Mouse (Mus musculus) heart, adult 18-20 months (tissue): ENCODE measurements at regions not wholly inside any gene's neighbourhood (a gene's known extent, or its start where the extent isn't known, plus 50 kb on each side); places are given as distances from the start of the nearest gene placed in this dataset.

Source experiments
- DNase-seq, 2 experiments: peaks; one replicate each; pipeline ENCODE4 v3.0.0; 2021 to 2022; ENCODE audit warnings: mixed read lengths in 1 of 2

DNA sequence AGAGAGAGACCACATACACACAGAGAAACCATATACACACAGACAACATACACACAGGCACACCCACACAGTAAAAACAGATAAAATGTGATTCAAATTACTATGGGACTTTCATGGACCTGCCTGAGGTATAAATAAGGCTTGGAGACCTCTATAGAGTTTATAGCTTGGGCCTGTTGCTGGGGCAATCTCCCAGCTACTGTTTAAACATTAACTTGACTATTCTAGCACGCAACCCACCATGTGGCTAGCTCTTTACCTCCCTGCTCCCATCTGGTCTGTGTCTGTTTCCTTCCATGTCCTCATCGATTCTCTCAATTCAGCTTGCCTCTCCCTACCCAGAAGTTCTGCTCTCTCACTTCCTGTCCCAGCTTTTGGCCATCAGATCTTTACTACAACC lies 350.5 kb upstream of the Hs6st1 start:
- DNase-seq = no peak

DNA sequence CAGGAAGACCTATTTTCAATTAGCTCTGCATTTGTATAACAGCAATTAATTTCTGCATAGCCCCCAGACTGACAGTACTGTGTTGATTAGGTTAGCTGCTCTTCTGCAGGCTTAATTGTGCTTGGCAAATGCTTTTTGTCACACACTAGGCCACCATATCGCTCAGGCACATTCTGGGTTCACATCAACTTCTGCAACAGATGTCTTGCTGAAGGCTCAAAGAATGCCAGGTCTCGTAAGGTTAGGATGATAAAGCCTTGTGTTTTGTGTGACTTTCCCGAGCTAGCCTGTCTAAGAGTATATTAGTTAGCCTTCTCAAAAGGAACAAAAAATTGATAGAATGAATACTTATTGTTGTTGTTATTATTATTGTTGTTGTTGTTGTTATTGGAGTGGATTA lies 348.1 kb upstream of the Hs6st1 start:
- DNase-seq = no peak

DNA sequence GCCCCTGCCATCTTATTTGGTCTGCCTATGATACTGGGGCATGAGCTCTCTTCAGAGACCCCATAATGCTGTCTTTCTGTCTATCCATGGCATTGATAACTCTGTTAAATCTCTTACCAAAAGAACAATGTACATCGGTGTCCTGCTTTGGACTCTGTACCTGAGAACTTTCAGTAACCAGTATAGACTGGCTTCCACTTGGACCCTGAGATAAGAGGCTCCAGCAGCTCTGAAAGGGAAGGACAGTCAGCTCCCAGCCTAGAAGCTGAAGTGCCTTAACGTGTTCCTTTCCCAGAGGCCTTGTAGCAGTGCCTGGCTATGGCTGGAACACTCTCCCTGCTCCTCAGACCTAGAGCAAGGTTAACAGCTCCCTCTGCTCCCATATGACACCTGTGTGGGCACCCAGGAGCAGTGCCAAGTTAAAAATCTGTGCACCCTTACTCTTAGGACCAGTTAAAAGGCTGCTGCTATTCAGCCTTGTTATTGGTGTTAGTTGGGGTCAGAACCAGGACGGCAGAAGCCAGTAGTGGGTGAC lies 343.8 kb upstream of the Hs6st1 start:
- DNase-seq = no peak

DNA sequence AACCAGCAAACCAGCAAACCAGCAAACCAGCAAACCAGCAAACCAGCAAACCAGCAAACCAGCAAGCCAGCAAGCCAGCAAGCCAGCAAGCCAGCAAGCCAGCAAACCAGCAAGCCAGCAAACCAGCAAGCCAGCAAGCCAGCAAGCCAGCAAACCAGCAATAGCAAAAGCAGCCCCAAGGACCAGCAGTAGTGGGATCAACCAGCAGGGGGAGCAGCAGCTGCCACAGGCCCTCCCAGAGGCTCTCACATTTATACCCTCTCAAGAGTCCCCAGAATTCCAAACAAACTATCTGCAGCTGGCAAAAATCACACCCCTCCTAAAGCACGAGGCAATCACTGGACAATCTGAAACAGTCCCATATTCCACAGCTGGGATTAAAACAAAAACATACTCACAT lies 341.6 kb upstream of the Hs6st1 start:
- DNase-seq = peak; percentile 51 to 73

DNA sequence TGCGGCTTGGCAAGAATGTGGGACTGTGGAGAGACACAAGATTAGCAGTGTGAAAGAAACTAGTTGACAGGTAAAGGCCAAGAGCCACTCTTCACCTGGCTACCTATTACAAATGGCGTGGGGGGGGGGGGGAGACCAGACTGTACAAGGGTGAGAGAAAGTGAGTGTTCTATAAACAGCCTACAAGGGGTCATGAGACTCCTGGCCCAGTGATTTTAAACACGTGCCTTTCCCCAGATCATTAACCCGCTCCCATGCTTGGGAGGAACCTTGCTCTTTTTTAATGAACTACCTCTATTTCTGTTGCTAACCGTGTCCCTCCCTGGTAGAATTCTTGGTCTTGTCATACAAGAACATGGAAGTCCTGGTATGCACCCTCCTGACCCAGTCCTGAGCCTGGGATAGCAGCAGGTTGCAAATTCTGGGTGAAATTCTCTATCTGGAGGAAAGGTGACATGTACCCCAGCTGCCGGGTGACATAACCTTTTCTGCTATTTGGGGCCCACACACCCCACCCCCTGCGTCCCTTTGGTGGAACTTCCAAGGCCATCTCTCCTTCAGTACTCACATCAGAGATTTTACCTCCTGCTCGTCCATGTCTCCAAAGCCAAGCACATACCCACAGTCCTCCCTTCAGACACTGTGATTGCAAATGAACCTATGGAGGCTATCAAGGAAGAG lies 340.8 kb upstream of the Hs6st1 start:
- DNase-seq = no peak

DNA sequence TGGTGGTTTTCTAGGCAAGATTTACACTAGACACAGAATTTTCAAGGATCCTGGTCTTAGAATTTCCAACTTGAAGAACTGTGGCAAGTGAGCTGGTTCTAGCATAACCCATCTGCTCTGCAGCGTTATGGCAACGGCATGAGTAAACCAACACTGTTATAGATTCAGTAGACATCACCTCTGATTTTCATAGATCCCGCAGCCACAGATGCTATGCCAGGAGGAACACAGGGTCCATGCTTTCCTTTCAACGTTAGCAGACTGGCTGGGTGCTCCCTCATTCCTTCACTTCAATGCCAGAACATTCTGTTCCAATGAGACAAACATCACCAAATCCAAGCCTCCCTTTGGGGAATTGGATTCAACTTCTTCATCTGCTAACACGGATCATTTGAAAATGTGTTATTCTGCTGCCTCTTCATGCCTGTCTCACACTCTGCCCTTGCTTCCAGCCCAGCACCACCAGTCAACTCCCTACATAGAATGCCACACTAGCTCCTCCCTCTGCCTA lies 338.4 kb upstream of the Hs6st1 start:
- DNase-seq = peak in 1 of 2 experiments; percentile 50

DNA sequence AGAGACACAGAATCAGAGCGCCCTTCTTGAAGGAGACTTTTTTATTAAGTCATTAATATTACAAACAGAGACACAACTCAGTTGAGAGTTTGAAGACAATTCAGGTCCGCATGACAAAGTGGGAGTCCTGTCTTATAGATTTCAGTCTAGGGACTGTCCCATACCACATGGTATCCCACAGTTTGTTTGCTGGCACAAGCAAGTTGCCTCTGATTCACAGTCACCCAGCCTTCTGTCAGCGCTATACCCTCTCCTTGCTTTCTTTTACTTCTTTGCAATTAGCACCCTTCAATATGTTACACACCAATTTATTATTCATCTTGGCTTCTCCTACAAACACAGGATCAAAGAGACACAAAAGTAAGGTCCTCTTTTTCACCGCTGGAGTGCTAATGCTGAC lies 337.9 kb upstream of the Hs6st1 start:
- no peak for DNase-seq

DNA sequence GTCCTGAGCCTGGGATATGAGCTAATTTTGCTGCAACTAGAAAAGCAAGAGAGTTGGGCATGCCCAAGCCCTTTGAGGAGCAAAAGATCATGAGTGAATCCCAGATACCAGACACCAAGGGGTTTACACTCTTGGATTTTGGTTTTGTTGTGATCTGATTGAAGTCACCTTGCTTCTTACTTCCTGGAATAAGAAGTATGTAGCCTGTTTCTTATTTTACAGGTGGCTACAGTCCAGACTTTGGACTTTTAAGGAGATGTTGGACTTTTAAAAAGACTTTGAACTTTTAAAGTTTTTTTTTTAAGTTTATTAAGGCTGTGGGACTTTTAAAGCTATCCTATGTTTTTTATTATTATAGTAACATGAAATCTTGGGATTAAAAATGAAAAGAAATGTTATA lies 332.0 kb upstream of the Hs6st1 start:
- DNase-seq = no peak

DNA sequence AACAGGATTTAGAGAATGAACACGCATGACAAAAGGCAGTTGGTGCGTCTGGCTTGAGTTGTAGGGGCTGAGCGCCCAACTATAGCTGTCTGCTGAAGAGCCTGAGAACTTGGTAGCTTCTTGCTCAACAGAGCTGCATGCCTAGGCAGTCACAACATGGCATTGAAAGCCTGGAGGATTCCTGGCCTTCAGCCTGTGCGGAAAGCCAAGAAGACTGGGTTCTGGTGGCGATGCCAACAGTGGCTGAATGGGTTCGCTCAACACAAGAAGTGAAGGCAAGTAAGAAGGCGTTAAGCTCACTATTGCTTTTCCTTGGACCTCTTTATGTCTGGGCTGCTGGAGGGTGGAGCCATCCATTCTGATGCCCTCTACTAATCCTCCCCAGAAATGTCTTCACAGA lies 318.6 kb upstream of the Hs6st1 start:
- no peak for DNase-seq

DNA sequence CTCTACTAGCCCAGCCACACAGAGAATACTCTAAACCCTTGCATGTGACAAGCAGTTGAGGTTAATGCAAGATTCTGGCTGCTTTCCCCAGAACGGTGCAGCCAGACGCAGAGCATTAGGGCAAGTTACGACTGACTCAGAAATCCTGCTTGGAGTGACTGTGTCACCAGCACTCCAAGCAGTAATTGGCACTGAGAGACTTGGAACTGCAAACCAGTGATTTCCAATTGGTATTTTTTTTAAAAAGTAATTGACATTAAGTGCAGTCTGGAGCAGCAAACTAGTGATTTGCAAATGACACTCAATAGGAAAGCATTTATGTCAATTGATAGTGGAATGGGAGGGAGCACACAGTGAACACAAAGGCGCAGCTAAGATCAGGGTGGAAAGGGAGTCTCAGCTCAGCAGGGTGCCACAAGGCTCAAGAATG lies 318.1 kb upstream of the Hs6st1 start:
- no peak for DNase-seq

DNA sequence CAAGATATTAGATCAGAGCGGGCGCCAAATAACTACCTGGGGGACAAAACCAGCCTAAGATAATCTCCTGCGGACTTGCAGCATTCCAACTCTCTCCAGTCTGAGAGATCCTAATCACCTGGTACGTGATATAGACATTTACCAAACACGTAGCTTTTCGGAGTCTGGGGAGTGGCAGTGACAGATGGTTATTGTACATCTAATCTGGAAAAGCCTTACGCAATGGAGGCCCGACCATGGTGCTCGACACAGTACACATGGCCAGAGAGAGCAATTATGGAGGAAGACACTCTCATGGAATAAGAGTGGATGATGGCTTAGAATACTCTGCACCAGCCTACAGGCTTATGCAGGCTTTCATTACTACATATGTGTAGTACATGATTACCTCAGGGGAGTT lies 315.6 kb upstream of the Hs6st1 start:
- DNase-seq = no peak

DNA sequence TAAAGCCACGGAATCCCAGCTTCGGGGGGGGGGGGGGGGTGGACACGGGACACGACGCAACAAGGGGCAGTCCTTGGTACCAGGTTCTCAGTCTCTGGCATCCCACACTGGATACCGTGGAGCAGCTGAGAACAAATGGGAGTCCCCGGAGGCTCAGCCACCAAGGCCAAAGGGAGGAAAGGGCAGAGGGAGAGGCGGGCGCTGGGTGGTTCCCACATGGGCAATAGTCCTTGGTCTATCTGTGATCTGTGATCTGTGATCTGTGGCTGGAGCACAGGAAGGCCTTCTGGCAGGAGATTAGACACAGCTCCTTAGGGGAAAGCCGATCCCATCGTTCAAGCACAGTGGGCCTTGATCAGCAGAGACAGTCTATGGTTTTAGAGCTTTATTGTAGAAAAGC lies 314.0 kb upstream of the Hs6st1 start:
- DNase-seq = no peak

DNA sequence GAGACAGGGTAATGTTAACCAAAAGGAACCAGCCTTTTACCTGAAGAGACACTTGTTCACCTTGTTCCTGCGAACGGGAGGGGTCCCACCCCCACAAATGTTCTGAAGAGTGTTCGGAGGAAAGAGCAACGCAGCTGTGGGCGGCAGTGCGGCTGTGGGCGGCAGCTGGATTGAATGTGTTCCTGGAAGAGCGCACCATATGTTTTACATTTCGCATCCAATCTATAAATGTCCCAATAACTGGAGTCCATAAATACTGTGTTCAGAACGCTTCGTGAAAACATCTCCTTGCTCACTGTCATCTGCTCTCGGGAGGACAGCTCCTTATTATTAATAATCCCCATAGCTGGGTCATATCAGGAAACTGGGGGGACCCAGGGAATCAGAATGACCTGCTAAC lies 309.2 kb upstream of the Hs6st1 start:
- no peak for DNase-seq

DNA sequence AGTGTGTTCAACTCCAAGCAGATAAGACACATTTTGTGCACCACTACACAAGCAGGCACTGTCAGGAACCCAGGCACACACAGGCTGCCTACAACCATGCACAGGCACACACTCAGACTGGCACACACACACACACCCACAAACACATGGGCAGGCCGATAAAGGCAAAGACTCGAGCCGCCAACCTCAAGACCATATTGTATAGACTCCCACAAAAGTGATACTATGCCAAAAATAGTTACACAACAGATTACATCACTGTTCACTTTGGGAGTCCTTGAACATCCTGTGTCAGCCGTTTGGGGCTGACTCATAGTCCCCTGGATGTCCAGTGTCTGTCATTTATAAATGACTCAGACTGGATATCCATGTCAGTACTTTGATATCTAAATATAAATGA lies 308.6 kb upstream of the Hs6st1 start:
- peak; percentile 42 to 55 for DNase-seq

DNA sequence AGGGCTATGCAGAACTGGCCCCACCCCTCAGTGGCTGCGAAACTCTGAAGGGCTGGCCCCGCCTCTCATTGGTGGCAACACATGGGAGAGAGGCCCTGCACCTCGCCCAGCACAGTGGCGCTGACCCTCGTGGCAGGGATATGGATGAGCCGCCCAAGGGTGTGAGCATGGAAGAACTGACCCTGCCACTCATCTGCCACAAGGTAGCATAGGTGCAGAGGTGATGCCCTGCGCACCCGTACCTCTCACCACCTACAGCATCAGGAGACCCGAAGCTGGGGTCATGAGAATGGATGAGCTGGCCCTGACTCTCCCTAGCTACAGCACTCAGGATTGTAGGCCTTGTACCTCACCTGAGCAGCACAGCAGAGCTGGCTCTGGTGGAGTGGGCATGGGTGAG lies 305.1 kb upstream of the Hs6st1 start:
- no peak for DNase-seq

DNA sequence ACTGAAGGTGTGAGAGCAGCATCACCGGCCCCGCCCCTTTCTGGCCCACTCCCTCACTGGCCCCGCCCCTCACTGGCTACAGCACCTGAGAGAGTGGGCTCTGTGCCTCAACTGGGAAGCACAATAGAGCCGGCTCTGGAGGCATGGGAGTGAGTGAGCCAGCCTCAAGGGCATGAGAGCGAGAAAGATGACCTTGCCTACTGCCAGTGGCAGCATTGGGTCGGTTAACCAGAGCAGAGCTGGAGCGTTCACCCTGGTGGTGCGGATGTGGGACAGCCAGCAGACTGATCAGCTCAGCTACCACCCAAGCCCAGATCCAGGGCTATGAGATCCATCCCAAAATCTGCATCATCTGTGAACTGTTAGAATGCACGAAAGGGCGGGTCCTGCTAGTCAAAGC lies 304.7 kb upstream of the Hs6st1 start:
- no peak for DNase-seq

DNA sequence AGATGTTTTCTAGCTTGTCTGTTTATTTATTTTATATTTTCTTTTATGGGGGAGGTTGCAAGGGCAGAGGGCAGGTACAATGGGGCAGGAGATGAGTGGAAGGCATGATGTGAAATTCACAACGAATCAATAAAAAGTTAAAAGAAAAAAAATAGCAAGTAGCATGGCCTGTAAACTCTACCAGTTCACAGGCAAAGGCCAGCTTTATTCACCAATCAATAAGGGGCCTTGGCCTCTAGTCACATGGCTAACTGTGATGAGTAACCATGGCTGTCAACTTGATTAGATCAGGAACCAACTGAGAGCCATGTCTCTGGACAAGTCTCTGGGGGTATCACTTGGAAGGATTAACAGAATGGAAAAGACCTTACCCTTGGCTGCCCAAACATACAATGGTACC lies 304.1 kb upstream of the Hs6st1 start:
- DNase-seq = no peak

DNA sequence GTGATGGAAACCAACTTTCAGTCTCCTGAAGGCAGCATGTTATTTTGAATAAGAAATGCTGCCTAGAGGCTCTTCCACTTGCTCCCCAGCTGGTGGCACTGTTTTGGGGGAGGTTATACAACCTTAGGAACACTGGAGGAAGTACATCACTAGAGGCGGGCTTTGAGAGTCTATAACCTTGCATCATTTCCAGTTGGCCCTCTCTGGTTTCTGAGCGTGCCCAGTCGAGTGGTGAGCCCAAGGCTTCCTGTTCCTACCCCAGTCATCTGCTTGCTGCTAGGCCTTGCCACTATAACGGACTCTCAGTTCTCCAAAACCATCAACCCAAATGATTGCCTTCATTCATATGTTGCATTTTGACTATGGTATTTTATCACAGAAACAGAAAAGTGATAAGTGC lies 302.5 kb upstream of the Hs6st1 start:
- DNase-seq = no peak

DNA sequence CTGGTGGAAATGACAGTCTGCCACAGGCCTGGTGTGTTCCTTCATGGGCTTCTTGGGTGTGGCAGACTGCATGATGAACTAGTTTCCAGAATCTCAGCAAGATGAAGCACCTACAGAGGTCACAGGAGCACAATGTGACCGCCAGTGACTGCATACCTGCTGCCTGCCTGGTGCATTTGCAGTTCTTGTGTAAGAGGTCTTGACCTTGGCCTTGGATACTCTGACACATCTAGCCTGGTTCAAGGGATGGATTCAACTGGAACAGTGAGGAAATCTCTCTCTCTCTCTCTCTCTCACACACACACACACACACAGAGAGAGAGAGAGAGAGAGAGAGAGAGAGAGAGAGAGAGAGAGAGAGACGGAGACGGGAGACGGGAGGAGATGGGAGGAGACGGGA lies 301.9 kb upstream of the Hs6st1 start:
- DNase-seq = no peak

DNA sequence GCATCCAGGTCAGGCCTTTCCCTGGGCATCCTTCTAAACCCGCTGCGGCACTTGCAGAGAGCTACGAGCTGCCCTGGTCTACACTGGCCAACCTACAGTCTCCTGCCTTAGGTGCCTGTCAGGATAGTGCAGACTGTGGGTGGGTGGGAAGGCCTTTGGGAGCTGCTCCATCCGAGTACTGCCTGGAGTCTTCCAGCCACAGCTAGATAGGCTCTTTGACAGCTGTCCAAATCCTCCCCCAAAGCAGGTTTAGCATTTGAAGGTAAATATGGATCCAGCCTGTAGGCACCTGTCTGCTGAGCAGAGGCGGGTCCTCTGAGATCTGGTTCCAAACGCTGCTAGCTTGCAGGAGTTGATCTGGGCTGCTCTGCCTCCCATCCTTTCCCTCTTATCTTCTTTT lies 295.6 kb upstream of the Hs6st1 start:
- DNase-seq = no peak

DNA sequence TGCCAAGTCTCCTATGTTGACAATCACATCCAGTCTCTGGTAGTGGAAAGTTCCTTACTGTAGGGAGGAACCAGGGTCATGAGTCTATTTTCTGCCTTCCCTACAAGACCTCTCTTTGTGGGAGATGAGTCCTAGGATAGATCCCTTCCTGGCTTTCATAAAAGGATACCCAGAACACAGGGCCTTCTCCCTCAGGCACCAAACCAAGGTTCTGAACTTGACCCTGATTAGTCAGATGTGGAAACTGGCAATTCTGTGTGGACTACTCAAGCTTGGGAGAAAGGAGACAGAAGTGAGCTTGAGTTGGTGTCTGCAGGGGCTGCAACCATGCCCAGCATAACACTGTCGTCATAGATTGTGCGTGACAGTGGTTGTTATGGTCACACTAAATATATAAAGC lies 293.6 kb upstream of the Hs6st1 start:
- DNase-seq = no peak

DNA sequence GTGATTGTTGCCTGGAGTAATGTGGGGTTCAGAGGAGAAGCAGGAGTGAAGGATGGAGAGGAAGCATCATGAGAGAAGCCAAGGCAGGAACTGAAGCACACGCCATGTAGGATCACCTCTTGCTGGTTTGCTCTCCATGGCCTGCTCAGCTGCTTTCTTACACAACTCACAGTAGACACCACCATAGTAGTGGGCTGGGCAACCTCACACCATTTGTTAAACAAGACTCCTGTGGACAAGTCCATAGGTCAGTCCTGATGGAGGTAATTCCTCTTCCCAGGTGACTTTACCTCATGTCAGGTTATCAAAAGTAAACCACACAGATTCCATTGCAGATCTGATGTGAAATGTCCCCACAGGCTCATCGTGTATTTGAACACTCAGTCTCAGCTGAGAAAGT lies 285.5 kb upstream of the Hs6st1 start:
- DNase-seq = no peak

DNA sequence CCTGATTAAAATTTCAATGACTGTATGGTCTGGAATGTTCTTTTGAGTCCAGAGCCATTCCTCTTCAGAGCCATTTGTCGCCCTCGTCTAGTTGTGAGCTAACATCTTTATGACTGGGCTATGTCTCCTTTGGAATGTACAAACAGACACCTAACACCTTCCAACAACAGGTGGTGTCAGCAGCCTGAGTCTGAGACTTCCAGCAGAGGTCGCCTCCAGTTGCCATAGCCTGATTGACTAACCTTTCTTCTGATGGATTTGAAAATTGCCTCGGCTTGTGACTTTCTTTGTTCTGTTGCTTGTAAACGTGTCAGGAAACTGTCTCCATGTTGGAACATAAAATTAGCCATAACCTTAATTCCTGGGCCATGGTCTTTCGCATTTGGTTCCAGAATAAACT lies 284.8 kb upstream of the Hs6st1 start:
- no peak for DNase-seq

DNA sequence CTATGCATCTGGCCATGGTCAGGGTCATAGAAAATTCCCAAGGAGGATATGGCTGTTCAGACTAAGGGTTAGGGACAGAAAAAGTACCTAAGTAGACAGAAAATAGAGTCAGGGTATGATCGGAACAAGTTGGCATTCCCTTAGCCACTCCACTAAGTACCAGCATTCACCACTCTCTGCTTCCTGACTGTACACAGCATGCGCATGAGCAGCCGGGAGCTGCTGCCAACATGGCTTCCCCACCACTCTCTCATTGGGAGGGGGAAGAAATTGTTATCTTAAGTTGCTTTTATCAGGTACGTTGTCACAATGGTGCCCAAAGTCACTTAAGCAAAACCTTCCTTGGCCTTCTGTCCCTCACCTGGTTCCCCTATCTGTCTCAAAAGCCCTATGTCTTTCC lies 282.0 kb upstream of the Hs6st1 start:
- DNase-seq = no peak
